Mouse (Mus musculus) liver, embryonic 13.5 days (tissue): ENCODE measurements around the gene Ptprg. TPM values are rescaled to one million over a fixed set of nuclear protein-coding genes. Genes with fewer than 3 reads are reported as not detected.

Source experiments
- ATAC-seq: fragments of 200-750 bp; cut with Nextera tagmentation; 2 replicates; pipeline ENCODE4 v1.8.0; 2017; ENCODE audit warnings: low read depth, mild to moderate bottlenecking, moderate number of reproducible peaks, moderate library complexity
- DNase-seq: peaks from one replicate; pipeline ENCODE4 v3.0.0; 2022
- H3K27ac ChIP-seq: fragments of 300-500 bp; sonication (generic); 2 replicates; pipeline ENCODE4 v1.5.1; 2015; ENCODE audit warnings: moderate library complexity, mild to moderate bottlenecking, inconsistent platforms
- H3K27me3 ChIP-seq: fragments of 300-500 bp; sonication (generic); 2 replicates; pipeline ENCODE4 v1.6.1; 2015; ENCODE audit warnings: mild to moderate bottlenecking, inconsistent platforms
- H3K36me3 ChIP-seq: fragments of 300-500 bp; sonication (generic); 2 replicates; pipeline ENCODE4 v1.6.1; 2015; ENCODE audit warnings: mild to moderate bottlenecking, inconsistent platforms
- H3K4me1 ChIP-seq: fragments of 300-500 bp; sonication (generic); replicated peaks from 2 replicates; pipeline ENCODE4 v1.6.1; 2015; ENCODE audit warnings: inconsistent platforms
- H3K4me2 ChIP-seq: fragments of 300-500 bp; sonication (generic); 2 replicates; pipeline ENCODE4 v1.6.1; 2015; ENCODE audit warnings: inconsistent platforms, mild to moderate bottlenecking, moderate library complexity
- H3K4me3 ChIP-seq: fragments of 300-500 bp; sonication (generic); replicated peaks from 2 replicates; pipeline ENCODE4 v1.5.1; 2015; ENCODE audit warnings: mild to moderate bottlenecking, inconsistent platforms
- H3K9ac ChIP-seq: fragments of 300-500 bp; sonication (generic); 2 replicates; pipeline ENCODE4 v1.6.1; 2015; ENCODE audit warnings: mild to moderate bottlenecking, inconsistent platforms
- H3K9me3 ChIP-seq: fragments of 300-500 bp; sonication (generic); replicated peaks from 2 replicates; pipeline ENCODE4 v1.6.1; 2016; ENCODE audit warnings: inconsistent platforms
- WGBS: fragments of 180-500 bp; shearing (Covaris S2); methylation state at CpG from one replicate; pipeline ENCODE4 v1.1.7; 2015; ENCODE audit not compliant: insufficient replicate concordance; 5-methylcytosine and 5-hydroxymethylcytosine counted together
- polyA plus RNA-seq: library from polyadenylated mRNA; unstranded; fragments of >200 nt; fragmentation: Nextera tagmentation; extraction: Ambion mirVana; gene quantifications from 2 replicates; pipeline ENCODE4 v1.2.1, GENCODE M21; 2015

The Ptprg gene
- polyA plus RNA-seq, 1 experiment from 2014 or later, result 1.5 TPM

DNA sequence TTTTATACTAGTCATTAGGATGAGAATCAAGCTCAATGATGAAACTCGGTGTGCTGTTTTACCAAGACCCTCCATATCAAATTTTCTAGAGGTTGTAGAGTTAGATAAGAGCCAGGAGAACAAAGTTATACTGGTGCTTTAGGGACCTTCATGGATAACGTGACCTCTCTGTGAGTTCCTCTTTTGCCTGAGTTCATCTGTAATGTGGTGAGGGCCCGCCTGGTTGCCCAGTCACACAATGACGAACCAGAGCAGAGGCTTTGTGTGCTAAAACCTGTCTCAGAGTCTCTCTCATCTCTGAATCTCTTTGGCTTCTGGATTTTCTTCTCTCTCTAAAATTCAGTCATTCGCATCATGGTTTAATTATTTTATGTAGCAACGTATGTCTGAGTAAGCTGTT is 204.9 kb downstream of the Ptprg start:
- H3K27me3 ChIP-seq, result no peaks in the 10 kb centered on the region
- WGBS, result 41% methylated on average over 6 of the region's 6 CpGs
- ATAC-seq (no peak), DNase-seq (no peak)
- H3K4me3 ChIP-seq, result no peak overlapping the region
- H3K9me3 ChIP-seq, result no peaks in the 10 kb centered on the region
- no peak overlapping the region for H3K27ac ChIP-seq
- no peaks in the 10 kb centered on the region for H3K4me1 ChIP-seq
- no peak overlapping the region for H3K4me2 ChIP-seq
- H3K9ac ChIP-seq, result no peak overlapping the region
- no peaks in the 10 kb centered on the region for H3K36me3 ChIP-seq

DNA sequence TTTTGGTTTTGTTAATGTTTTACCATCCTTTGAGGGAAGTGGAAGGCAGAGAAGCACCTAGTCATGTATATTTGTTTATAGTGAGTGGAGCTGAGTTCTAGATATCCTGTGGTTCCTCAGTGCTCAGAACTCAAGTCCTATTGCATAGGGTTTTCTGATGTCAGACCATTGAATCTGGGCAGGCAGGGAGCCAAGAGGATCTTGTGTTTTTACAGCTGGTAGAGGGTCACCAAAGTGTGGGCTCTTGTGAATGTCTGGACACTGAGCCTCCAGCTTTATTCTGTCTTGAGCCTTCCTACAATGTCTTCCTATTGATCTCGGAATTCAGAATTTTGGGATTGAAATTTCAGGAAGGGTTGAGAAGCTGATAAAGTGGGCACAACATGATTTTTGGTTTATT is 206.0 kb downstream of the Ptprg start:
- H3K27me3 ChIP-seq, result no peaks in the 10 kb centered on the region
- no peak for DNase-seq
- no peak overlapping the region for H3K27ac ChIP-seq
- H3K9ac ChIP-seq, result no peak overlapping the region
- H3K4me2 ChIP-seq, result no peak overlapping the region
- H3K4me3 ChIP-seq, result no peak overlapping the region
- H3K4me1 ChIP-seq, result no peaks in the 10 kb centered on the region
- H3K36me3 ChIP-seq, result no peaks in the 10 kb centered on the region
- no peaks in the 10 kb centered on the region for H3K9me3 ChIP-seq
- WGBS, result 59% methylated on average over 1 of the region's 1 CpGs
- ATAC-seq, result no peak

DNA sequence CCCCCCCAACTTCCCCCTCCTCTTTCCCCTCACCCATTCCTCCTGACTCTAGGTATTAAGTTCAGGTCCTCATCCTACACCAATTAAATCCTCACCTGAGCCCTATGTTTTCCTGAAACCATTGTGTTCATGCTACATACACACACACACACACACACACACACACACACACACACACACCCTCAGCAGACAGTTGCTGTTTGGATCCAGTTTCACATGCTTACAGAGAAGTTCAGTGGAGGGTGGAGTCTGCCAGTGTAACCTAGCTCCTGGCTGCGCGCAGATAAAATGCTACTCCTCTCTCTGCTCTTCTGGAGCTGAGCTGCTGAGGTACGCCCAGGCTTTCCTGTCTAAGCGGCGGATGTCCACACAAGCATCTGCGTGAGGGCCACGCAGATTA is 209.7 kb downstream of the Ptprg start:
- no peaks in the 10 kb centered on the region for H3K4me1 ChIP-seq
- no peak overlapping the region for H3K27ac ChIP-seq
- no peak overlapping the region for H3K9ac ChIP-seq
- H3K9me3 ChIP-seq, result no peaks in the 10 kb centered on the region
- no peaks in the 10 kb centered on the region for H3K27me3 ChIP-seq
- H3K36me3 ChIP-seq, result no peaks in the 10 kb centered on the region
- DNase-seq, result no peak
- 45% methylated on average over 7 of the region's 7 CpGs for WGBS
- H3K4me2 ChIP-seq, result no peak overlapping the region
- H3K4me3 ChIP-seq, result no peak overlapping the region
- 0 out of 2 replicates have a peak, but pooled peaks have one; percentile 20 for ATAC-seq

DNA sequence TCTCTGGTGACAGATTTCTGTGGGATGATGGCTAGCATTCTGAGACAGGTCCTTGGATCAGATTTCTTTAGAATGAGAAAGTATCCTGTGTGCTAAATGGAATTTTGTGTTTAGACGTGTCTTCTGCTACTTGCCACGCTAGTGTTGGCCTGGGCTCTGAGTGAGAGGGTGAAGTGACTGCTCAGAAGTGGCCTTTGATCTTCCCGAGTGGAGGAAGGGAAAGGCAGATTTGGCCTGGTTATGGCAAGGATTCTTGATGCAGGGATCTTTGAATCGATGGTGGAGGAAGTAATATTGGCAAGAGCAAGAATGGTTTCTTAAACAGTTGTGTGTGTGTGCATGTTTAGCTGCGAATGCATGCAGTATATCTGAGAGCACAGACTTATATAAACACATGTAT is 219.4 kb downstream of the Ptprg start:
- Histone ChIP-seq H3K4me1 (peaks cover 4% of the 10 kb centered on the region; the same call in 1 of the 2 replicates), H3K36me3 (no peaks in the 10 kb centered on the region), H3K9ac (no peak overlapping the region), H3K4me3 (no peak overlapping the region), H3K4me2 (no peak overlapping the region), H3K27me3 (no peaks in the 10 kb centered on the region), H3K27ac (no peak overlapping the region), H3K9me3 (no peaks in the 10 kb centered on the region)
- DNase-seq, result no peak
- no peak for ATAC-seq
- 64% methylated on average over 5 of the region's 5 CpGs for WGBS

DNA sequence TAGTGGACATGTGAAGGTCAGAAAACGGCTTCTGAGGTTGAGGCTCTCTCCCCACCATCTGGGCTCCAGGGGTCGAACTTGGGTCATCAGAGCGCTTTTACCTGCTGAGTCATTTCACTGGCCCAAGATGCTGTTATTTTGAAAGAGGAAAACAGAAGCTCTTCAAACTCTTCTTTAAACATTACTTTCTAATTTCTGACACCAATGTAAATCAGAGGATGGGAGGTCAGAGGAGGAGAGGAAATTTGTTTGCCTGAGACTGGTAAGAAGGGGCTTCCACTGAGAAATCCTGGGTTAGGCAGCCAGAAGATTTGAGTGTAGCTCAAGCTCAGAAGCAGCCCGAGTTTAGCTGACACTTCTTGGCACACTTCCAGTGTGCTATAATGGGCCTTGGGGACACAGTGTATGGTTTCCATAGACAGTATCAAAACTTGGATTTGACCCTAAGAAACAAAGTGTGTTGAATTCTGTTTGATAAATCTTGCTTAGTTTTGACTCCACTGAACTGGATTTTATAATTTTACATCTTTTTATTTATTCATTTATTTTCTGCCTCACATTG is 221.2 kb downstream of the Ptprg start:
- Histone ChIP-seq H3K4me2 (no peak overlapping the region), H3K9ac (no peak overlapping the region), H3K4me3 (no peak overlapping the region), H3K9me3 (no peaks in the 10 kb centered on the region), H3K4me1 (peaks cover 4% of the 10 kb centered on the region; the same call in 1 of the 2 replicates), H3K36me3 (no peaks in the 10 kb centered on the region), H3K27me3 (no peaks in the 10 kb centered on the region), H3K27ac (no peak overlapping the region)
- DNase-seq (no peak), ATAC-seq (no peak)
- WGBS, result 46% methylated on average over 4 of the region's 4 CpGs

DNA sequence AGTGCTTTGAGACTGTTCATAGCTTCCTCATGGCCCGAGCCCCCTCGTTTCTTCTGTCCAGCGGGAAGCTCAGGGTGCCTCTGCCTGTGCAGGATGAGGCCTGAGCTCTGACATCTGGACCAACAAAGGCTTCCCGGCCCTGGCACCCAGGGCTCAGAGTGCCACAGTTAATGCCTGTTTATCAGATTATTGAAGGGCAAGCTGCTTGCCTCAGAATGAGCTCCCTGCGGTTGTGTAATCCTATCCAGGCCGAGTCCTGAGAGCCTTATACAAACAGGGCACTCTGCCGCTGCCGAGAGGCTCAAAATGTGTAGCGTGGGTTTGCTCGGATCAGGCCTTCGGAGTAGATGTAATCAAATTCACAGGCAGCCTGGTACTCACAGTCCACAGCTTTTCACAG is 221.9 kb downstream of the Ptprg start:
- H3K9me3 ChIP-seq, result no peaks in the 10 kb centered on the region
- WGBS, result 52% methylated on average over 11 of the region's 11 CpGs
- no peaks in the 10 kb centered on the region for H3K27me3 ChIP-seq
- no peak overlapping the region for H3K9ac ChIP-seq
- no peak overlapping the region for H3K27ac ChIP-seq
- H3K36me3 ChIP-seq, result no peaks in the 10 kb centered on the region
- peaks cover 4% of the 10 kb centered on the region; the same call in 1 of the 2 replicates for H3K4me1 ChIP-seq
- no peak for DNase-seq
- ATAC-seq, result 0 out of 2 replicates have a peak, but pooled peaks have one; percentile 26
- no peak overlapping the region for H3K4me3 ChIP-seq
- no peak overlapping the region for H3K4me2 ChIP-seq

DNA sequence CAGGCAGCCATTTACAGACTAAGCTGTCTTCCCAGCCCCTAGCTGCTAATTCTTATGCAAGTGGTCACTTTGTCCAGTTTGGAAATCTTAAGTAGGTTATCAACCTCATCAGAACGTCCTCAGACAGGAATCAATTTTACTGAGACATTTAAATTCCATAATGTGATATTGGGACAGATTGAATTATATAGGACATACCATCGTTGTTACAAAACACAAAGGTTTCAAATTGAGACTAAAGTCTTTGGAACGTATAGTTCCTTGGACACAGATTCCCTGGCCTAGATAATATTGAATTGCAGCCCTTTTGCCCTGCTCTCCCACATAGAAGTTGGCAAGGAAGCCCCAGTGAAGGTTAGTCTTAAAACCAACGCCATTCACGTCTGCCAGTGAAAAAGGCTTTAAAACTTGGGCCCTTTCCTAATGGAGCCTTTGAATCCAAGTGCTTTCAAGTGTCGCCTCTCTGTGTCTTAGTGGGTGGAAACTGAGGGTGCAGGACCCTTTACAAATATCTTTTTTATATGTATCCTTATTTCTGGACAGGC is 222.7 kb downstream of the Ptprg start:
- no peak for ATAC-seq
- no peak overlapping the region for H3K9ac ChIP-seq

DNA sequence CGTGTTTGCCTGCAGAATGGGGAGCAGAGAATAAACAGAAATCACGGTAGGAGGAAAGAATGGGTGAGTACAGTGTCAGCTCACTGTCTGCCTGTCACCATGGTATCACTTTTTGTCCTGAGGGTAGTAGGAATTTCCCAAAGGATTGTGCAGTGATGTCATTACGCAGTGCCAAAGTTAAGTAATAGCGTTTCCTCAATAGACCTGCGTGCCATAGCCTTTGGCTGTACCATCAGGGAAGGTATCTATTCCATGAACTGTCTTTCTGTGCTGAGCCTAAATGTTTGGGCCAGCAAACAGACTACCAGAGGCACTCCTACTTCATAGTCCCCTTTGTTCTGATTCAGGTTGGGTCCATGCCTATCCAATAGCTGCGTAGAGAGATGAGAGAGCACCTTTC is 223.2 kb downstream of the Ptprg start:
- no peak for ATAC-seq
- WGBS, result 79% methylated on average over 6 of the region's 6 CpGs

More for the DNA sequence above, 222.7 kb downstream of the Ptprg start:
- H3K4me3 ChIP-seq, result no peak overlapping the region
- H3K9me3 ChIP-seq, result no peaks in the 10 kb centered on the region
- no peak overlapping the region for H3K27ac ChIP-seq
- no peak for DNase-seq
- H3K36me3 ChIP-seq, result no peaks in the 10 kb centered on the region
- H3K4me2 ChIP-seq, result no peak overlapping the region
- 61% methylated on average over 6 of the region's 6 CpGs for WGBS
- H3K27me3 ChIP-seq, result no peaks in the 10 kb centered on the region
- H3K4me1 ChIP-seq, result peaks cover 4% of the 10 kb centered on the region; the same call in 1 of the 2 replicates

DNA sequence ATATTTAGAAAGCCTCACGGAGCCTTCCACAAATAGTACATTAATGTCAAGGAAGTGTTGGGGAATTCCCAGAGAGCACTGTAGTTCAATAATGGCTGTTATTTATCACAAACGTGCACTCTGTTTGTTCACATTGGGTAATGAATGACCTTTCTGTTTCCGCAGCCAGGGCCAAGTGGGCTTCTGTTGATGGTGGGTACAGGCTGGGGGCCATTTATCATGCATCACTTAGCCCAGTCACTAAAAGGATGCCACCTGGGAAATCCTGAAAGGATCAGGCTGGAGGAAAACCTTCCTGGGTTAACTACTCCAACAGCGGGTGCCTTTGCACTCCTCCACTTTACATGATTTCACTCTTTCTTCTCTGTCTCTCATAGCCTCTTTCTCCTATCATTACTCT is 237.9 kb downstream of the Ptprg start:
- no peak overlapping the region for H3K9ac ChIP-seq
- 63% methylated on average over 4 of the region's 4 CpGs for WGBS
- H3K4me1 ChIP-seq, result no peaks in the 10 kb centered on the region
- DNase-seq (no peak), ATAC-seq (no peak)
- H3K27ac ChIP-seq, result no peak overlapping the region
- no peaks in the 10 kb centered on the region for H3K36me3 ChIP-seq
- no peak overlapping the region for H3K4me3 ChIP-seq
- no peaks in the 10 kb centered on the region for H3K9me3 ChIP-seq
- no peak overlapping the region for H3K4me2 ChIP-seq
- no peaks in the 10 kb centered on the region for H3K27me3 ChIP-seq

More for the DNA sequence above, 223.2 kb downstream of the Ptprg start:
- Histone ChIP-seq H3K36me3 (no peaks in the 10 kb centered on the region), H3K4me2 (no peak overlapping the region), H3K27me3 (no peaks in the 10 kb centered on the region), H3K9ac (no peak overlapping the region), H3K4me1 (peaks cover 4% of the 10 kb centered on the region; the same call in 1 of the 2 replicates), H3K4me3 (no peak overlapping the region), H3K9me3 (no peaks in the 10 kb centered on the region), H3K27ac (no peak overlapping the region)
- DNase-seq, result no peak

DNA sequence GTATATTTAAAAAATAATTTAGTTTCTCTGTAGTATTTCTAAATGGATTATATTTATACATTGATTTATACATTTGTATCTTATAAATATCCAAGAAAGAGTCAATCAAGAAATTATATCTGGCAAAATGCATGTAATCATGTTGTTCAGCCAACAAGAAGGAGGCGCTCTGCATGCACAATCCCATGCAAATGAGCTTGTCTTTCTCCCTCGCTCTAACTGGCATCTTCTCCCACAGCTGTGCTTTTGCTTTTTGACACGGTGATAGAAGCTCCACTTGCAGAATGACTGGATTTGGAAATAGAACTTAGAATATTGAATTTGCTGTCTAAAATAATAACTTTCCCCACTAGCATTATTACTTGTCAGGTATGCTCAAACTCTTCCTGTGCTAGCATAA is 240.5 kb downstream of the Ptprg start:
- Histone ChIP-seq H3K9ac (no peak overlapping the region), H3K4me3 (no peak overlapping the region), H3K4me2 (no peak overlapping the region), H3K36me3 (no peaks in the 10 kb centered on the region), H3K9me3 (no peaks in the 10 kb centered on the region), H3K27me3 (no peaks in the 10 kb centered on the region), H3K27ac (no peak overlapping the region), H3K4me1 (no peaks in the 10 kb centered on the region)
- ATAC-seq (no peak), DNase-seq (no peak)
- WGBS, result 81% methylated on average over 3 of the region's 3 CpGs

DNA sequence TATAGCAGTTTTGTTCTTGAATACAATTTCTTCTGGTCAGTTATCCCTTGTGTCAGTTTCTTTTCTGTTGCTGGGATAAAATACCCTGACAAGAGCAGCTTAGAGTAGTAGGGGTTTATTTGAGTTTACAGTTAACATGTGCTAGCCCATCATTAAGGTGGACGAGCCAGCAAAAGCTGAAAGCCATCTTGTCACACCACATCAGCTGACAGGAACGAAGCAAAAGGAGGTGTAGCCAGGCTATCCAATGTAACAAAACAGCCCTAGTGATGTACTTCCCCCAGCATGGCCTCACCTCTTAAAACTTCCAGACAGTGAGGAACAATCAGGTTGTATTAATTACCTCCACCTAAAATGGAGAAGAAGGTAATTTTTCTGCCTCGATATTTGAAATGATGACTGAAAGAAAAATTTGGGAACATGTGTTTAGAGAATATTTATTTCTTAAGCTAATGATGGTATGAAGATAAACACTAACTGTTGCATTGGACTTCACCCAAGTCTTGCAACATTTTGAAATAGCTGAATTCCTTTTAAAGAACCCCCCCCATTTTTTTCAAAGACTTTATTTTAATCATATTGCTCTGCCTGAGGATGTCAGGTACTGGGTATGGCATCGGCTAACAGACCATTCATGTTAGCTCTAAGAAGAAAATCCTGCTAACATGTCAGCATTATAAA is 249.2 kb downstream of the Ptprg start:
- no peak for ATAC-seq
- Histone ChIP-seq H3K27ac (no peak overlapping the region), H3K9ac (no peak overlapping the region), H3K36me3 (no peaks in the 10 kb centered on the region), H3K4me3 (no peak overlapping the region), H3K4me1 (no peaks in the 10 kb centered on the region), H3K9me3 (no peaks in the 10 kb centered on the region), H3K4me2 (no peak overlapping the region), H3K27me3 (no peaks in the 10 kb centered on the region)
- DNase-seq, result no peak
- WGBS, result 56% methylated on average over 4 of the region's 4 CpGs

DNA sequence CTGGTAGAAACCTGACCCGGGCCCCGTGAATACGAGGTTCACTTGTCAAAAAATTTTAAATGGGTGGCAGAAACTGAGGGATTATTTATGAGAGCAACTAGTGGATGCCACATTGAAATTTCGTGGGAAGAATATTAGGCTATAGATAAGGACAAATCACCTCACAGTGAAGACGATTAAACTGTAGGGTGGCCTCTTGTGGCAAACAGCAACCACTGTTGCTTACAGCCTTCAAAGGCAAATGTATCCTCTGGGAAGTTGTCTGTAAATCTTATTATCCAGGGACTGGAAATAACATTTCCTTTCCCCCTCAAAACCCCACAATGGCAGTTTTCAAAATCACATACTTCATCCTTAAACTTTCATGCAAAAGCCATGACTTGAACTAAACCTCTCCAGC is 253.3 kb downstream of the Ptprg start:
- Histone ChIP-seq H3K4me3 (no peak overlapping the region), H3K27ac (no peak overlapping the region), H3K9me3 (no peaks in the 10 kb centered on the region), H3K9ac (no peak overlapping the region), H3K4me1 (0 out of 2 replicates have a peak, but pooled peaks cover 2% of the 10 kb centered on the region), H3K4me2 (no peak overlapping the region), H3K27me3 (no peaks in the 10 kb centered on the region), H3K36me3 (no peaks in the 10 kb centered on the region)
- ATAC-seq (no peak), DNase-seq (no peak)
- WGBS, result 43% methylated on average over 5 of the region's 5 CpGs
